Mouse (Mus musculus): ENCODE measurements at regions not wholly inside any gene's neighbourhood (a gene's known extent, or its start where the extent isn't known, plus 50 kb on each side); places are given as distances from the start of the nearest gene placed in this dataset.

DNA sequence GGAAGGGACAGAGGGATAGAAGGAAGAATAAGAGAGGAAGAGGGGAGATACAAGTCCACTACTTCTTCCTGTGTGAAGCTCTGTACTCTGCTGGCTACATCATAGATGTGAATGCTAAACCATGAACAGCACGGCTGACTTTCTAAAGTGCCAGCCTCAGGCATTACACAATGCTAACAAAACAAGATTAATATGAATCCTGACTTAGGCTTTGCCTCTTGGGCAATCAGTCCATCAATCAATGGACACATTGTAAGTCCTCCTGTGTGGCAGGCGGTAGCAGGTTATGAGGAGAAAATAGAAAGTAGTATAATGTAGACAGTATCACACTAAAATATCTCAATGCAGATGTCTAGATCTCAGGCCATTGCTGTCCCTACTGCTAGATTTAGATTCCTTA lies 203.6 kb upstream of the Nrip1 start:
- DNase-seq, result no peak

DNA sequence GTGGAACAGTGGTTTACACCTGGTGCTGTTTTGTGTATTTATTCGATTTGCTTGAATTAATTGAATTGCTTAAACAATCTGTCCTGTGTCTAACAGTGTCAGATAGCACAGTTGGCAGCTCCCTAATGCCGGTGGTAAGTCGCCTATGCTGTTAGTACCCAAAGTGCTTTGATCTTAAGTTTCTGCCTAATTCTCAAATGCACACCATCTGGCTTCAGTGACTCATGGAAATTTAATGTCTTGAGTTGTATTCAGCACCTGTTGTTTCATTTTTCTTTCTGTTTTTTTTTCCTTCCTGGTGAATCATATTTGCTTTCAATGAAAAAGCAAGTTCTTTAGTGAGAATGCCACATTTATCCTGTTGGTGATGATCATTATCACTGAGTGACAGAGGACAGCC lies 201.7 kb upstream of the Nrip1 start:
- DNase-seq, result no peak

DNA sequence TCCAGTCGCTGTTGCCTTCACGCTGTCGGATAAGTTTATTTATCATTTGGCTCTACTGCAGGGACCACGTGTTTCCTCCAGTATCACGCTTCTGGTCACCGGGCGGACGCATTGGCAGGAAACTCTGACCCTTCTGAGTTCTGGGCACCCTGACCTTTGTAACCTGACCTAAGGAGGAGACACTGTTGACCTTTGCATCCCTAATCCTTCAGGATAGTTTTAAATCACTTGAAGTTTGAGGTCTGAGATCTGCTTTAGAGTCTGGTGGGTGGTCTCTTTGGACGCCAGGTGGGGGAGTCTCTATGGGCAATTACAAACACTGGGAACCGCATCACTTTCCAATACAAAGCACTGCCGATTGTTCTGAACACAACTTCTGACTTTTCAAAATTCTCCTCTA lies 192.6 kb upstream of the Nrip1 start:
- DNase-seq, result peak; percentile 8

DNA sequence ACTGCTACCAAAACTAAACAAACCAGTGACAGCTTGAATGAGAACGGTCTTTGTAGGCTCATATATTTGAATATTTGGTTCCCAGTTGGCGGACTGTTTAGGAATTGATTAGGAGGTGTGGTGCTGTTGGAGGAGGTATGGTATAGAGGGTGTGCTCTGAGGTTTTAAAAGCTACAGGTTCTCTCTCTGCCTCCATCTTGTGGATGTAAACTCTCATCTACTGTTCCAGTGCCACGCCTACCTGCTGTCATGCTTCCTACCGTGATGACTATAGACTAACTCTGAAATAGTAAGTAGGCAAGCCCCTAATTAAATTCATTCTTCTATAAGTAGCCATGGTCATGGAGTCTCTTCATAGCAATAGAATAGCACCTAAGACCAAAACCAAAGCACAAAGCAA lies 181.2 kb upstream of the Nrip1 start:
- no peak for DNase-seq

DNA sequence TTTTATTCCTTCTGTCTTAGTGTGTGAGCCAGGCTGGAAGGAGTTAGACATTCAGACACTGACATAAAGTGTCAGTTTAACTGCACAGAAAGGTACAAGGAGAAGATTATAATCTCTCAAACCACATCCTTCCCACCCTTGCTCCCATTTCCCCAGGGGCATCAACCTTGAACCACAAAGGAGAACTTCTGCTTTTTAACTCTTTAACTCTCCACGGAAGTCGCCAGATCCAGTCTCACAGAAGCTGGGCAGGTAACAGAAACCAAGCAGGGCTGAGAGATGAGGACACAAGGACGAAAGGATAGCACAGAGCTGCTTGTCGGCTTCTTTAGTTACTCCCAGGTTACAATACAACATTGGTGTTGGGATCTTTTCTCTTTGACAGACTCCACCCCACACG lies 176.0 kb upstream of the Nrip1 start:
- no peak for DNase-seq

DNA sequence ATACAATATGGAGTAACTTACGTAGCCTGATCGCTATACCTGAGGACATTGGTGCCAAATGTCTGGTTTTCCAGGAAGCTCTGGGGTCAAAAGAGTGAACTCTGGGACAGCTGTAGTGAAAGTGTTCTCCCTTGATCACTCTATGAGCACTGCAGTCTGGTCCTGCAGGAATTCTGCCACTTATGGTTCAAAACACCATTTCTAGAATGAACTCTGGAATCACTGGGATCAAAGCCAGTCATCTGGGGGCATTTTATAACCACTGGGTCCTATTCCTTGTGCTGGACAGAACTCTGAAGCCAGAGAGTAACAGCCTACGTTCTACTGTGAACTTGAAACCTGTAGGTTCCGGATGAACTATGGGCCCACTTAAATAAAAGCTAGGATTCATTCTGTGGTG lies 173.5 kb upstream of the Nrip1 start:
- no peak for DNase-seq

DNA sequence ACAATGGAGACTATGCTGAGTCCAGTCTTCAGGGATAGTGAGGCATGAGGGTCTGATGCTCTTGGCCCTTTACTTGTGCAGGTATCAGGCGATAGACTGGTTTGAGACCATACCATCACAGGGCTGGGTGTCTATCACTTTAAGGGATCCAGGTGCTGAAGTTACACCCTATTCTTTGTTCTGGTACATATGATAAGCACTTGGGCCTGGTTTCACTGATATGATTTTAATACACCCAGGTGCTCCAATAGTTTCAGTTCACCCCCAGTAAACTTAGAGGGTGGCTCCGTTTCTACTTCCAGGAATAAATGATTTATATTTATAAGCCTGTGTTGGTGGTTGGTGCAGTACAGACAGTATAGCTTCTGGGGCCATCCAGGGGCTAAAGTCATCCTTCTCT lies 173.0 kb upstream of the Nrip1 start:
- DNase-seq, result no peak

DNA sequence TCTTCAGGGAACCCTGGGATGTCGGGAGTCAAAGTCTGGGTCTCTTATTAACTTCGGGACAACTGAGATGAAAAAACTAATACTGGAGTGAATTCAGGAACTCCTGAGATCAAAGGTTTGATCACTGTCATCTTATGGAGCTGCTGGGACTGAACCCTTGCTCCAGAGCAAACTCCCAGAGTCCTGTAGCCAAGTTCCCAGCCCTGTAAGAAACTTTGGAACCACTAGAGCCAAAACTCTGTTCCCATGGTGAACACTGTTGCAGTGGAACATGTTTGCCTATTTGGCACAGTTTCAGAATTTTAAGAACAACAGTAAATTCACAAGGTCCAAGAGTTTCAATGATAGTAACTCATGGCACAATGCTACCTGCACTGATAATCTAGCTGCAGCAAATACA lies 172.3 kb upstream of the Nrip1 start:
- DNase-seq, result no peak

DNA sequence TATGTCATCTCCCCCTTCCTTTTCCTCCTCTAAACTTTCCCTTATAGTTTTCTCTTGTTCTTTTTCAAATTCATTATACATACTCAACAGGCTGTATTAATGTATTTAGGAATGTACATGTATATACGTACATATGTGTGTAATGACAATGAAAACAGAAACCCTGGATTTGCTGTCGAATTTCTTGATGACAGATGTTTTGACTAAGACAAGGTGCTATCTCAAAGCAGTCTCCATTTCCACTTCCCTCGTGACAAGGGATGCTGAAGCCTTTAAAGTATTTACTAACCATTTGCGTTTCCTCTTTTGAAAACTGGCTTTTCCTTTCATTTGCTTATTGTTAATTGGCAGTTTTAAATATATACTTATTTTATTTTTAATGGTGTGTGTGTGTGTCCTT lies 171.3 kb upstream of the Nrip1 start:
- DNase-seq, result no peak

DNA sequence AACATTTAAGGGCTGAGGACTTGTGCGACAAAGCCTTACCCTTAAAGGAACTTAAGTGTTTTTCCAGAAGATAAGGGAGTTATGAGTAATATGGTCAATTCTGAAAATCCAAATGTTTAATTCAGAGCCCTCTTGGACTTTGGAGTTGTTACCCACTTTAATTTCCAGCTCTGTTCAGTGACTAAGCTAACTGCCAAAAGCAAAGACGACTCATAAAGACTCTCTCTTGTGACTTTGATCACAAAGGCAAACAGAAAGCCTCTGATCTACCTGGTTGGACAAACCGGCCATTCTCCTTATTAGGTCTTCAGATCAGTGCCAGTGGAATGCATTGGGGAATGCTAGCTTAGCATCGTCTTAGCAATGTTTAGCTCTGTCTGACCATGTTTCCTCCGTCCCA lies 167.3 kb upstream of the Nrip1 start:
- no peak for DNase-seq

DNA sequence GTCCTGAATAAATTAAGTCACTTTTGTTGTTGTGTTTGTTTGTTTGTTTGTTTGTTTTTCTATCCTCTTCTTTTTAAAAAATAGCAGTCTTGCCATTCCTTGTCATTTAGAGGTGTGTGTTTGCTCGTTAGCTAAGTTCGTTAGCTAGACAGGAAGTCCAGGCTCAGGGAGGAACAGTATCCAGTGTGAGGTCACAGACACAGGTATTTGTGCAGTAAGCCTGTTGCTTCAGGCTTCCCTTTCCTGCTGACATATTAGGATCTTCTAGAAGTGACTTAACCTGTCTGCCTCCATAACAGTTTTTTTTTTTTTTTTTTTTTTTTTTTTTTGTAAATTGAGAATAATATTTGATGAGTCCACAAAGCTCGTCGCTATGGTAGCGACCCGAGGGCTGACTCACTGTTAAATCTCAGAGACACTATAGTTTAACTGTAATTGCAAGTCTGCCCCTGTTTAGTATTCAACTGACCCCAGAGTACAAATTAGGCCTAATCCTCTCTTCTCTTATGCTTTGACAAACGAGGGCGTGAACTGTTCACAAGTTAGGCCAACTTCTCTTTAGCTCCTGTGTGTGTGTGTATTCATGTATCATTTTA lies 166.8 kb upstream of the Nrip1 start:
- no peak for DNase-seq

DNA sequence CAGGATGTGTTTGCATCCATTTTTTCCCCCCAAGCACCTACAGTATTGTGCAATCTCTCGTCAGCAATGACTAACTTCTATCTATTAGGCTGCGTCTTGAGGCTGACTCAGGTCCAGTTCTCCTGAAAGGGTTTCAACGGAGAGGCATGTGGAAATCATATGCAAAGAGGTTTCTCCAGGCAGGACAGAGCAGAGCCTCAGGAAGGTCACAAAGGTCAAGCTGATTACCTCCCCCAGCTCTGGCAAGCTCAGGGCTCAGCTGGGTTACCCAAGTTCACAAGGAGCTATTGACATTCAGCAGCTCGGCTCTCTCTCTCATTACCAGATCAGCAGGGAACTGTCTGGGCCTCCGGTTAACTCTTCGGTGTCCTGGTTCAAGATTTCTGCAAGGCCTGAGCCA lies 166.0 kb upstream of the Nrip1 start:
- peak; percentile 25 for DNase-seq

DNA sequence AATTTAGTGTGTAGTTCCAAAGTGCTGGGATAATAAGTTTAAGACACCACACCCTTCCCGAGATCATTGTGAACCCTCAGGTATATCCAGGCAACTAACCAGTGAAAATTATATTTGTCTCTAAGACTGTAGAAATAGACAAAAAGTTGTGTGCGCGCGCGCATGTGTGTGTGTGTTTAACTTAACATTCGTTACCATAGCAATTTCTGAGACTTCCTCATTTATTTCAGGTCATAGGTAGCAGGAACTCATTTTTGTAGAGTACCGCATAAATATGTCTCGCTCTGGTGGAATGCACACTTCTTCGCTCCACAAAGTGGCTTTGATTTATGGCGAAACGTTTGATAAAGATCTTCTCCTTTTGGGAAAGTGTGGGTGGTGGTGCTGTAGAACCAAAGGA lies 164.2 kb upstream of the Nrip1 start:
- no peak for DNase-seq

DNA sequence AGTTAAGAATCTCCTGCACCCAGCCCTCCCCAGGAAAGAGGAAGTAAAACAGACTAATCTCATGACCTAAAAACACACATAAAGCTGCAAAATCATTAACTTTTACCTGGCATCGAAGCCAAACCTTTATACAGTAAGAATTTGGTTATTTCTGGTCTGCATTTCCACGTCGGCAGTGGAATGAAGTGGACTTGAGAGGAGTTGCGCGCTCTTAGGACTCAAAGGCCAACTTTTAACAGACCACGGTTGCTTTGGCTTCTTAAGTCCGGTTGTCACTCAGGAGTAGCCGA lies 159.2 kb upstream of the Nrip1 start:
- no peak for DNase-seq

DNA sequence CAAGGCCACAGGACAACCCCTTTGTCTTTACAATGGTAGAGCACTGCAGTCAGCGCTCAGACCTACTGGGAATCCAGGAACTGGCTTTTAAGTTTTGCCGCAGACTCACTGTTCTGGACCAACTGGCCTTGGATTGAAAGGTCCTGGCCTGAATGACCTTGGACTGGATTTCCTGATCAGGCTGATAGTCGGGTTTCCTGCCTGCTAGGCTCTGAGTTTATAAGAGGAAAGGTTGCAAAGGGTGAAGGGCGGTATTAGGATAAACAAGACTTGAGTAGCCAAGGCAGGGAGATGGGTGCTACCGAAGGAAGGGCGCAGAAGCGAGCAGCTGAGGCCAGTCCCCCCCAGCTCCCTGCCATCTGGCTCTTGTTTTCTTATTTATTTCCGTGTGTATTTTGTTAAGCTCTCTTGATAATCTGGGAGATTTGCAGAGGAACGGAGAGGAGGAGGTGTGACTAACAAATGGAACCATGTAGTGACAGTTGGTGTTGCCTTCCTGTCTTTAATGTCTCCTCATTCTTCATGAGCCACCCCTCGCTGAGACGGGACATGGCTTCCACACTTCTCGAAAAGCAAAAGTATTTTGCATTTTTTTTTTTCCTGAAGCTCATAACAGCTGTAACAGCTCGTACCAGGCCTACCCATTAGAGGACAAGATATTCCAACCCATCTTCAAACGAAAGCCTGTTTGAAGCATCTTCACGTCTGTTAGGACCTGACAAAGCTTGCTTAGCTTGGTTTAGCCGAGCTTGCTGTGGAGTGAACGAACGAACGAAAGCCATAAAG lies 158.7 kb upstream of the Nrip1 start:
- DNase-seq, result peak; percentile 59

DNA sequence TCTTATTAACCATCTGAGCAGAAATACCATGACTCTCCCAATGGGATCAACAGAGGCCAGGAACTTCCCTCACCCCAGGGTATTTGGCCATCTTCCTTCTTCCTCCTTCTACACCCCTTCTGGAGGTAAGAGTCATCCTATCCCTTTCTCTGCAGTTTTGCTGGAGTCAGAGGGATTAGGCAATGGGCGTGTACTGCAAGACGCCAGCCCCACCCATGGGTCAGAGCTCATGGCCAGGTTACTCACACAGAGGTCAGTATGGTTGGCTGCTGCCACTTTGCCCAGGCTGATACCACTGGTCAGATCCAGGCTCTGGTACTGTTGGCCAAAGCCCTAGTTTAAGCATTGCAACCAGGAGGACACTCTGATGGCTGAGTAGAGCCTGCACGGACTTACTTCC lies 157.3 kb upstream of the Nrip1 start:
- DNase-seq, result peak; percentile 40

DNA sequence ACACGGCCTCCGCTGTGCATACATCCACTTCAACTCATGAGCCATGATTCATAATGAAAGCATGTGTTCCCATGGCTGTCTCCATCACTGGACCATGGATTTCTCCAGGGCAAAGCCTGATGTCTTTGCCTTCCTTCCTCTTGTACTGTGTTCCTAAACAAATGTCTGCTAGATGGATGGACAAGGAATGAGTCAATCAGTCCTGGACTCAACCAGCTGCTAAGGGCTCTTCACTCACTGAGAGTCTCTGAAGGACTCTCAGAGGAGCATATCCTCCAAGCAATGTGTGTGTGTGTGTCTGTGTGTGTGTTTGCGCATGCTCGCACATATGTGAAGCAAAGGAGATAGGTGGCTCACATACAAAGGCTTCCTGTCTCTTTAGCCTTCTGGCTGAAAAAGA lies 156.0 kb upstream of the Nrip1 start:
- no peak for DNase-seq

DNA sequence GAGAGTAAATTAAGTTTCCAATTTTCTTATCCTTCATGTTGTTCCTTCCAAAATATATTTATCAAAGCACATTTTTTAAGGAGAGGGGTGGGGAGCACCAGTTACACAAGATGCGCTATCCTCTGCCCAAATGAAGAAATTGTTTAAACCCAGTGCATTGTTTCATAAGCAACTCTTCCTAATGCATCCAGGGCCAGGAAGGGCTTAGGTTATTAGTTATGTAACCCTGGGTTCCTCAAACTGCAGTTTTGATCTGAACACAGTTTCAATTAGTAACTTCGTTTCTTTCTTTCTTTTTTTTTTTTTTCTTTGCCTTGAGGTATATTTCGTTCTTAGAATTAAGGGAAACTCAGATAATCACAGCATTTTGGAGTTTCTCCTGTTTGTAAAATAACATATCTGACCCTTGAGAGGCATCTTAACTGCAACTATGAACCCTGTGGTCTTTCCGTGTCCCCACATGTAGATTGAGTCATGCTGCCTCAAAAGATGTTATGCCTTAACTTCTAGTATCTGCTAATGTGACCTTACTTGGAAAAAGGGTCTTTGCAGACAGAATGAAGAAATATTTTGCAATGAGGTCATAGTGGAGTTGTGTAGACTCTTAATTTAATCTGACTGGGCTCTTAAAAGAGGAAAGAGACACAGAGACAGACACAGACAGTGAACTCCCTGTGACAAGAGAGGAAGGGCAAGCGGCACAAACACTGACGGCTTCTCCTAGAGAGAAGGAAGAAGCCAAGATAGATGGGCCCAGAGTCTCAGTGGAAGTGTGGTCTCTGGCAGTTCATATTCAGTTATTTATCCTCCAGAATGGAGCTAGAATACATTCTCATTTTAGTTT lies 153.7 kb upstream of the Nrip1 start:
- no peak for DNase-seq

DNA sequence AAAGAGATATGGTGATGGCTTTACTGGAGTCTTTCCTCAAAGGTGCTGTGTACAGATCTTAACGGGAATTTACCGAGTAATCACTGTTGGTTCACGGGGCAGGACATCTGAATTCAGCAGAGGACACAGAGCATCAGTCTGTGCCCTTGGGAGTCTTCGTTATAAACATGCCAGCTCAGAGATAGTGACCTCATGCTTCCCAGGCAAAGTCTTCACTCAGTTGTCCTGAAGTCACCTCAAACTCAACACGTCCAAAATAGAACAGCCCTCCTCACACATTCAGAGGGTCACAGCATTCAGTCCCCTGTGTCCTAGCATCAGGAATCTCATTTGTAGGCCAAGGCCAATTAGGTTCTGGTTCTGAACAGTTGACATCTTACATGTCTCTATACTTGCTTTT lies 151.9 kb upstream of the Nrip1 start:
- peak; percentile 36 for DNase-seq

DNA sequence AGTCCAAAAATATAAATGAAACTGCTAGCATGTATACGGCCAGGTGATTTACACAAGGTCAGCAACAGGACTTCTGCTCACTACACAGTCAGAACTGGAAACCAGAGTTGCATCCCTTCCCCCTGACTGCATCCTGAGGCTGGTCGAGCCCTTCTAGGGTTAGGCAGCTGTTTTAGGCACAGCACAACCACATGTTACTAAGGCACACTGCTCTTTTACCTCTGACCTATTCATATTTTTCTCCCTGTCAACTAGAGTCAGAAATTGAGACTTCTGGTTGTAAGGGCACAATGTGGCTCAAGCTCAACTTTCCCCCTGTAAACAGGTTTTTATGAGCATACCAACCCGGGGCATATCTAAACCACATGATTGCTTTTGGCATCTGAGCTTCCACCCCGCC lies 151.3 kb upstream of the Nrip1 start:
- DNase-seq, result no peak

DNA sequence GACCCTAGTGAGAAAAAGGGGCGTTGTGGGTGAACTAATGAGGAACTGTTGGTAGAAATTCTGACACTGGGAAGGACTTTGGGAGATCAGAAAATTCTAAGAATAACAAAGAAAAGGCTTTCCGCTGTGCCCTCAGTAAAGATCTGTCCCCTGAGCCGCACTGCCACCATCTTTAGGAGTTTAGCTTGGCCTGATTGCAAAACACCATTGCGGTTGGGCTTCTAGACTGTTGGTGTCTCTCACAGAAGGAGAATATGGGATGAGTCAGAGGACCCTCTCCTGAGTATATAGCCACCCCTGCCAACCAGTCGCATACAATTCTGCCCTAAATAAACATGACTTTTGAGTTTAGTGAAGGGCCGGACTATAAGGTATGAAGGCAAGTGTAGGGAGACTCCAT lies 147.5 kb upstream of the Nrip1 start:
- DNase-seq, result no peak

DNA sequence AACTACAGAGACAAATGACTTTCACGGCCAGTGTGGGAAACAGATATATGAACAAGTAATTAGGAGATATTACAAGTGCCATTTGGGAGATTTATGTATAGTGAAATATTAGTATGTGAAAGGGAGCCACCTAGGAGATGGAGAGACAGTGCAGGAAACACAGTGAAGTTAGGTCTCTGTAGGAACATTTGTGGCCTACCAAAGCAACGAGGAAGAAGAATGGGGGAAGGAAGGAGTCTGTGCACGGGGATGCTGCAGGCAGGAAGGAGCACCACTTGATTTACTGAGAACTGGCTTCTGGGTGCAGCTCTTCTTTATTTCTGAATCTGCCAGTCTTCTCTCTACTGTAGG lies 147.0 kb upstream of the Nrip1 start:
- no peak for DNase-seq

DNA sequence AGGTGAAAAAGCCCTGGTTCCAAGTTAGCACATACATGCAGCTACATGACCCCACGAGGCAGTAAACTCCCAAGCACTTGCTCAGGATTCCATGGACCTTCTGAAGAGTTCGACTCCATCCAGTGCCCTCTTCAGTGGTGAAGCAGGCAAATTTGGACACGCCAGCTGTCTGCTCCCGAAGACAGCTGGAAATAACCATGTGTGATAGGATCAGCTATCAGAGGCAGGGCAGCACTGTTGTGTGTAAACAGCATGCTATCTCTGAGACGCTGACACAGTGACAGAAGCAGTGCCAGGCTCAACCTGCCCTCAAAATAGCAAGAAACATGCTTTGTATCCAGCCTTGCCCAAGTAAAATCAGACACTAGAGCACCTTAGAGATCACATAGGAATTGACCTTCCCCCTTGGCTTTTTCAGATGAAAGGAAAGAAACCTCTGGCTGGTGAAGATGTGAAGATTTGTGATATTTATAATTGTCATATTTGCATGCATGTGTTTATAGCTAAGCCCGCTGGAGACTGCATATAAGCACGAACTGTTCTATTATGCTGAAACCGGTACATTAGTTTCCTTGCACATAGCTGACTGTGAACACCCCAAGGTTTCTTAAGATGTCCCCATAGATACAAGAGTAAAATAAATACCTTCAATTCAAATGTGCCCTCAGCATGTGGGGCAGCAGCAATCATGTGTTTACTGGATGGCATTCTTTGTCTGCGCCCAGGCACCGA lies 146.4 kb upstream of the Nrip1 start:
- DNase-seq, result no peak
